Mouse (Mus musculus): Measurements from ENCODE around the gene Rbbp4. TPM values are rescaled to one million over a fixed set of nuclear protein-coding genes. Genes with fewer than 3 reads are reported as not detected.

Rbbp4 gene
- polyA plus RNA-seq, 1 experiment = 60.0 TPM

DNA sequence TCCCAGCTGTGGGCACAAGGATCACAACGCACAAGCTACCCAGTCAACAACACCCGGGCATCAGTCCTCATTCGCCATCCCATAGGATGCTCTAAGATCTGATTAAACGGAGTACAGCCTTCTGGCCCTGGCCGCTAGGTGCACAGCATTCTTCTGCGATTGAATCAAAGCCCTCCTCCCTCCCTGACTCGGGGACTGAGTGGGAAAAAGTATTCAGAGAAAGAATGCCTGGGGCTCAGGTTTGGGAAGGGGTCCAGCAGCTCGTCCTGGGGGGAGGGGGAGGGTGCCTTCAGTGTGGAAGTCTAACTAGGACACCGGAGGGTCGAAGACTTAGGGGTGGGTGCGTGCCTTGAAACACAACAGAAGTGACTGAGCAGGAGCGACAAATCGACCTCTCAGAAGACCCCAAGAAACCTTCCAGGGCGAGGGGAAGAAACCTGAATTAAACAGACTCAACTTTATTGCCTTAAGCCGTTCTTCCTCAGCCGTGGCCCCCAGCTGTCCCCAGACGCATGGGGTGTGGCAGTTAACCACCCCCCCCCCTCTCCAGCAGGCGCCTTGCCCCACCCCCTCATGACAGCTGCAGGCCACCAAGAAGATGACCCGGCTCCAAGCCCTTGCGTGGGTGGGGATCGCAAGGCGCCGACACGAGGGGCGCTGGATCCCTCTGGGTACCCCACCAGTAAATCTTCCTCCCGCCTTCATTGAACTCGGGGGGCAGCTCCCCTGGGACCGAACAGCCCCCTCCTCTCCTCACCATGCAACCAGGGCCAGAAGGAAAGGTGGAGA lies 48.3 kb downstream of the Rbbp4 start:
- TF ChIP-seq GATA1 (IDR thresholded peaks at IDR 0.05; ENCODE audit: low read length) = no peak

DNA sequence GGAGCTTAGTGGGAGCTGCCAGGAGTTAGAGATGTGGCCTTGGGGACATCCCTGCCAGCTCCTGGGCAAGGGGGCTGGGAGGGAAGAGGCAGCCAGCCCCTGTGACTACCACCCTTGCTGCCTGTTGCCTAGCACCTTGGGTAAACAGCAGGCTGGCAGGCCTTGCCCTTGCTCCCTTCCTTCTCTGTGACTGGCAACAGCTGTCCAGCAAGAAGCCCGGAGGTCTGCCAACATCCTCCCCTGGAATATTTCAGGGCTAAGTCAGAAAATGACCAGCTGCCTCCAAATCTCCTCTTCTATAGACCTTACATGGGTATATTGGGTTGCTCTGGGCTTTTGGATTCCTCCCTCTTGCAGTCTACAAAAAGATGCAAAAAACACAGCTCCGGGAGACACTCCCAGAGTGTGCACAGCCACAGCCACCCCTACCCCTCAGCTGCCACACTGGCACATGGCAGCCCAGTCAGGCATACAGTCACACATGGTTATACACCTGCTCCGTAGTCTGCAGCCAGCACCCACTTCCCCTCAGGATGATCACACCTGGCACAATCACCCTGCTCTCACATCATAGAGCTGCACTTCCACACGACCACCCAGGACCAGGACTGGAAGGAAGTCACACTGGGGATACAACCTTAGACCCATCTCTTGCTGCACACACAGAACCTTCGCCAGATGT lies 49.0 kb downstream of the Rbbp4 start:
- no peak for TF ChIP-seq GATA1 (IDR thresholded peaks at IDR 0.05; ENCODE audit: low read length)

DNA sequence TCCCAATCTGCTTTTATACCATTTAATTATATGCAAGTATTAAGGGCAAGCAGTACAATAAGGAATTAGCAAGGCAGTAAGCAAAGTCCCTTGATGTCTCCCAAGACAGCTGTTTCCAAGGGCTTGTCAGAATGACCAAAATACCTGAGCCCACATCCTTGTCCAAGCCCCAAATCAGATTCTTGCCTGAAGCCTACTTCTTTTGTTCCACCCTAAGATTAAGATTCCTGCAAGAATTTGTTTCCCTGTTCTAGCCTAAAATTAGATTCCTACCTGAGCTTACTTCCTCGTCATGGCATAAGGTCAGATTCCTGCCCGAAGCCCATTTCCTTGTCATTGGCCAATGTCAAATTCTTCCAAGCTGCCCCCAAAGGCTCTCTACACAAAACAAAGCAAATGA lies 50.5 kb downstream of the Rbbp4 start:
- no peak for TF ChIP-seq GATA1 (IDR thresholded peaks at IDR 0.05; ENCODE audit: low read length)

DNA sequence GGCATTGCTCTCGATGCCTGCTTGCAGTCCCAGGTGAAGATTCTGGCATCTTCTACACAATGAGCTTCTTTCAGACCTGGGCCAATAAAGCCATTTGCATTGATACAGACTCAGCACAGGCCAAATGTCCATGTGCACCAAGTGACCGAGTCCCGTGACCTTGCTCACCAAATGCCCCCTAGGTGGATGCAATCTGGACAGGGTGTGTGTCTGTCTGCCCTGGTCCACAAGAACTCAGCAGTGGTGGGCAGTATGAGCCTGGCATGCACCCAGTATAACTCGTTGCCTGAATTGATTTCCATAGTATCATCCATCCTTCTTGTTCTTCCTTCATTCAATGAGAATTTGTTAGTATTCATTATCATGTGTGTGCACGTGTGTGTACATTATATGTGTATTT lies 51.9 kb downstream of the Rbbp4 start:
- TF ChIP-seq GATA1 (IDR thresholded peaks at IDR 0.05; ENCODE audit: low read length) = no peak

DNA sequence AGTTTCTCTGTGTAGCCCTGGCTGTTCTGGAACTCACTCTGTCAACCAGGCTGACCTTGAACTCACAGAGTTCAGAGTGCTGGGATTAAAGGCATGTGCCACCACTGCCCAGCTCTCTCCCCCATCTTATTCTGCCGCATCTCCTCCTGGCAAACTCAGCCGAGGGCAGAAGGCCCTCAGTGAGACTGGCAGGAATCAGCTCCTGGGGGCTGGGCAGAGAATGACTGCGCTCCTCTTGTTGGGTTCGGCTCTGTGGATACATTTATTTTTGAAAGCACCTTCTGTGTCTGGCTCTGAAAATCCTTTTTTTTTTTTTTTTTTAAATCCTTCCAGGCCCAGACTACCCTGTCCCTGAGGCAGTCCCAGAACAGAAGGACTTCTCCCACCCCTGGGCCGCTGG lies 52.4 kb downstream of the Rbbp4 start:
- TF ChIP-seq GATA1 (IDR thresholded peaks at IDR 0.05; ENCODE audit: low read length) = no peak

DNA sequence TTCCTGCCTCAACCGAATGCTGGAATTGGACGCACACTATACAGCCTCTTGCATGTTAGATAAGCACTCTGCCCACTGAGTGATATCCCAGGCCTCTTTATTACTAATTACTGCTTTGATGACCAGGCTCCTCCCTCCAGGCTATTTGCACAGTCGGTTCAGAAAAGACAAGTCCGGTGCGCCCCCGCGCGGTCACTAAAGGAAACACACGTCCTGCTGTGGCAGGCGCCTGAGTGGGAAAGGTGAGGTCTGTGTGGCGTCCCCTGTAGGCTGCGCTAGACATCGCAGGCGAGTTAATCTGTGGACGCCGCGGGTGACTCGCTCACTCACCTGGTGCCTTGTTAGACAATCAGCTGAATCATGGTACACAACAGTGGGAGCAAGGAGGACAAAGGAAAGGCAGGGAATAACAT lies 58.7 kb downstream of the Rbbp4 start:
- TF ChIP-seq GATA1 (IDR thresholded peaks at IDR 0.05; ENCODE audit: low read length) = peak; percentile 14

DNA sequence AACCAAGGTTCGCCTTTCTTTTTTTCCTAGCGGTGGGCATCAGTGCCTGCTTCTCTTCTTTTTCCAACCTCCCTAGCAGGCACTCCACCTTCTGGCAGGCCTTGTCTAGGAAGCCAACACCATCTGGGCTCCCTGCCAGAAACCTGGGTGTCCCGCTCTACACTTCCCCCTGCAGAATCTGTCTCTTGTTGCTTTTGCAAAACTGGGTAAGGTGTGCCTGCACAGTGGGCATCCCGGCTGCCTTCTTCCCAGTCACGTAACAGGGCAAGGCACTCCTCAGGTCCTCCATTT lies 62.5 kb downstream of the Rbbp4 start:
- no peak for TF ChIP-seq GATA1 (IDR thresholded peaks at IDR 0.05; ENCODE audit: low read length)

DNA sequence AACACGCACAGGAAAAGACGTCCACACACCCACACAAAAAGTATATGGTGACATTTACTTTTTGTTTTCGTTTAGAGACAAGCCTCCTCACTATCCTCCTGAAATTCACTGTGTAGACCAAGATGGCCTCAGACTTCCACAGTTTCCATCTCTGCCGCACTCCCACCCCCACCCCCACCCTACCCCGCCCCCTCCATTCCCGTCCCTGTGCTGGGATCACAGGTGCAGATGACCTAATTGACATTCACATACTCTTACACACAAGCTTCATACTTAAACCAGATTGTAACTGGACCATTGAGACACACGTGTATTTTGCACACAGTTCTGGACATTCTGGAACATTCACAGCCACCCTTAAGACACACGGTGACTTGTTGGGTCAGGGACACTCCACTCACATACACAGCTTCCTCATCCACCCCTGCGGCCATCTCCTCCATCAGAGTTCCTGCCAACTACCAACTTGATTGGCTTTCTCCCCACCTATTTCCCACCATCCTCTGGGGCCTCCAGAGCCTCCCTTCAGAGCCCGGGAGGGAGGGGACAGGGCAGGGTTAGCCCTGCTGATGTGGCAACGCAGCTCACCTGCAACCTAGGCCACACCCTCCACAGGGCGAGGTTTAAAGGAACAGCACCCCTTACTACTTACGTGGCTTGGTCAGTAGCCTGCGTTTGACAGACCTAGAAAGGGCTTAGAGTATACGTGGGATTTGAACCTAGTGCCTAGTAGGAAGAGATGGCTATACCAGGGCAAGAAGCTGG lies 63.0 kb downstream of the Rbbp4 start:
- no peak for TF ChIP-seq GATA1 (IDR thresholded peaks at IDR 0.05; ENCODE audit: low read length)

DNA sequence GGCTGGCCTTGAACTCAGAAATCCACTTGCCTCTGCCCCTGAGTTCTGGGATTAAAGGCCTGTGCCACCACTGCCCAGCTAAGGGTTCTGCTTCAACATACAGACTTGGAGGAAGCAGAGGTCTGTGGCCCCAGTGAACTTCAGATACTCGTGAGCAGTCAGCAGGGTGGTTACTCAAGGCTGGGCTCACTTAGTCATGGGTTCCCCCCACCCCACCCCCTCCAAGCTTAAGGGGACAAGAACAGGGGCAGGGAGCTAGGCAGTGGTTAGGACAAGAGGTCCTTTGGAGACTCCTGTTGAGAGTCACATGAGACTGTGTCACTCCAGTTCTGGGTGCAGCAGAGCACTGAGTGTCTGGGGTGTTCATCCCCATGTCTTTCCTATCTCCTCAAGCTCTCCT lies 66.5 kb downstream of the Rbbp4 start:
- TF ChIP-seq GATA1 (IDR thresholded peaks at IDR 0.05; ENCODE audit: low read length) = no peak

DNA sequence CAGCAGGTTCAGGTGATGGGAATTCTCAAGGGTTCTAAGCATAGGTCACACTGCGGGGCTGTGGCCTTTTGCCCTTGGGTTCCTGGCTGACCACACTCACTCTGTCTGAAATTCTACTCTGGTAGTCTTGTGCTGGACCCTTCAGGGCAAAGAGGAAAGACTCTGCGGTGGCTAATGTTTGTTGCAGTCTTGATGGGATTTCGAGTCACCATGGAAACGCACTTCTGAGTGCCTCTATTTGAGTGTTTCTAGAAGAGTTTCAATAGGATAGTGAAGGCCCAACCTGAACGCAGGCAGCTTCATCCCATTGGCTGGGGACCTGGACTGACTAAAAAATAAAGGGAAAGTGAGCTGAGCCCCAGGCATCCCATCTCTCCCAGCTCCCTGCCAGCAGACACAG lies 68.3 kb downstream of the Rbbp4 start:
- TF ChIP-seq GATA1 (IDR thresholded peaks at IDR 0.05; ENCODE audit: low read length) = no peak

DNA sequence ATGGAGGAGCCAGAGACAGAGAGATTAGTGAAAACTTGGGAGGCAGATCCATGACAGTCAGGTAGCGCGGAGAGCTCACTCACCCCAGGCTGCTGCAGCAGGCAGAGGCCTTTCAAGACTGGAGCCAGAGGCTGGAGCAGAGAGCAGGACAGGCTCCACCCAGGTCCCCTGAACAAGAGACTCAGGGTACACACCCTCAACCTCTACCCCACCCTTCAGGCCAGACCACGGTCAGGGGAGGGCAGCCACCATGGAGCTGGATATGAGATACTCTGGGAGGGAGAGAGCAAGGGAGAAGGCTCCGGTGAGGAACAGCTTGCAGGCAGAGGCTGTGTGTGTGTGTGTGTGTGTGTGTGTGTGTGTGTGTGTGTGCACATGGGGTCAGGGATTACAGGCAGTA lies 69.0 kb downstream of the Rbbp4 start:
- no peak for TF ChIP-seq GATA1 (IDR thresholded peaks at IDR 0.05; ENCODE audit: low read length)

DNA sequence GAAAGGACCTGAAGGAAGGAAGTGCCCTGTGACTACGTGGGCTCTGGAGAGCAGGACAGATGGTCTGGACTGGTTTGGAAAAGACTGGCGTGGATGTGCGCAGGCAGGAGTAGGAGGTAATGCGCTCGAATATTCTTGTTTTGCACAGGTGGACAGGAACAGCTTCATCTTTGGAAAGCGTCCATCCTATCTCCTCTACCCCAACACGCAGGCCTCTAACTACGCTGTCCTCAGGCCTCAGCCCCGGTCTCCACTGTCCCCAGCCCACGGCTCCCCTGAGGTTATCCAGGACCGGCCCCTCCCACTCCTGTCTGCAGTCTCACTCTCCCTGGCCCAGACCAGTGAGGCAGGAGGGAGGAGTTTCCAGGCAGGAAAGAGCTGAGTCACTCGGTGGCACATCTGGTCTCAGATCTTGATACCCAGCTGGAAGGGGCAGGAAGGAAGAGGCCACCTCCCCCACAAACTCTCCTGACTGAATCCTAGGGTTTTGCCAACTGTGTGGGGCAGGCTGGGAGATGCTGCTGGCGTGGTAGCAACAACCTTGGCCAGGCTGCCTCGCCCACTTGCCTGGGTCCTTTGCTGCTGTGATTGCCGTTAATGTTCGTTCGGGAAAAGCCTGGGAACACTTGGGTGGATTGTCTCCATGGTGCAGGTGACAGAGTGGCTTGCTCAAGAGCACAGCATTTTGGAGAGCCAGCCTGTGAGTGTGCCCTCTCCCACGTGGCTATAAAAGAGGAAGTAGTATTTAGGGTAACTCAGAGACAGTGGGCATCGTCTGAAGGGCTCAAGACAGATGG lies 71.7 kb downstream of the Rbbp4 start:
- peak; percentile 49 for TF ChIP-seq GATA1 (IDR thresholded peaks at IDR 0.05; ENCODE audit: low read length)

DNA sequence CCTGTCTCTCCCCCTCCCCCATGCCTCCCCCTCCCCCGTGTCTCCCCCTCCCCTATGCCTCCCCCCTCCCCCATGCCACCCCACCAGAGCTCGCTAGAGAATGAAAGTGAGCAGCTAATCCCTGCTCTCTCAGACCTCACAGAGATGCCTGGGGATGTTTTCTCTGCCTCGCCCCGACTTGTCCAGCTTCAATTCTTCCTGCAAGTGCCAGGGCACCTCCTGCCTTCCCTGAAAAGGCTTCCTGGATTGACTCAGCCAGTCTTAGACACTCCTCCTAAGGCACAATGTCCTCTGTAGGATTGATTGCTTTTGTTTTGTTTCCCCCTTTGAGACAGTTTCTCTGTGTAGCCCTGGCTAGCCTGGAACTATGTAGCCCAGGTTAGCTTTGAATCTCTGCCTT lies 74.0 kb downstream of the Rbbp4 start, which contains the start of gene C77080:
Gene C77080 (minus strand): TSS at position 209 of the 400 bp plus-strand sequence.
- no peak for TF ChIP-seq GATA1 (IDR thresholded peaks at IDR 0.05; ENCODE audit: low read length)

DNA sequence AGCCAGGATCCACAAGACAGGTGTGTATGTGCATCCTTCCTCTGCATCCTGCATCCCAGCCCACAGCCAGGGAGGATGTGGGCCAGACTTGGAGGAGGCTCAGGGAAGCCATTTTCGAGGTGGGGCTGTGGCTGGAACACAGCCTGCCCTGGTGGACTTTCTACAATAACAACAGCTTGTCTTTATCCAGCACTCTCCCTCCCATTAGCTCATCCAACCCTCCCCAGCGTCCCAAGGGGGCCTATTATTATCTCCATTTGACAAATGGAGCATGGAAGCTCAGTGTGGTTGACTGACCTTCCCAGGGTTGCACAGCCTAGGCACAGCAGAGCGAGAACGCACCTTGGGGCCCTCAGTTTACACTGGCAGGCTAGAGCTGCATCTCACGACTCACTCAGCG lies 74.5 kb downstream of the Rbbp4 start:
- no peak for TF ChIP-seq GATA1 (IDR thresholded peaks at IDR 0.05; ENCODE audit: low read length)

DNA sequence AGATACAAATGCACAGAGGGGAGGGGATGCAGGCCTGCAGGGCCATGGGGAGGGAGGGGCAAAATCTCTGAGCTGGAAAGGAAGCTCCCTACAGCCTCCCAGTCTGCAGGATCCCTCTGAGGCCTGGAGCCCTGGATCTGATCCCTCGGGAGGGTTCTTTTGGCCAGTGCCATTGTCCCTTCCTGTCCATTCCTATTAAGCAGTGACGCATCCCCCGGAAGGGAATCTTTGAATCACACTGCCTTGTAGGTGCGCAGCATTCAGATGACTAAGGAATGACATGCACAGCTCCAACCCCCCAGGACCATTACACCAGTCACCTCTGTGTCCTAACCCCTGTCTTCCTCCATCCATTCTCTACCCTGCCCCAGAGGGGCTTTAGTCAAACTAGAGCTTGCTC lies 76.1 kb downstream of the Rbbp4 start:
- no peak for TF ChIP-seq GATA1 (IDR thresholded peaks at IDR 0.05; ENCODE audit: low read length)

Other genes starting within 250 kb of the Rbbp4 start
- not detected in 2 replicates for gene Tmem54, start 229.8 kb downstream of the Rbbp4 start, polyA plus RNA-seq (2012)
- gene Hpca, start 213.3 kb downstream of the Rbbp4 start, polyA plus RNA-seq (2012) = not detected in 2 replicates
- gene Fndc5, start 198.4 kb downstream of the Rbbp4 start, polyA plus RNA-seq (2012) = 0.19 and 0.56 TPM in 2 replicates
- 3.1 and 4.0 TPM in 2 replicates for gene S100pbp, start 145.6 kb downstream of the Rbbp4 start, polyA plus RNA-seq (2012)
- 59.1 and 88.4 TPM in 2 replicates for gene Yars, start 145.6 kb downstream of the Rbbp4 start, polyA plus RNA-seq (2012)
- 85.3 and 86.0 TPM in 2 replicates for gene C77080, start 74.0 kb downstream of the Rbbp4 start, polyA plus RNA-seq (2012)
- gene Sync, start 47.8 kb downstream of the Rbbp4 start, polyA plus RNA-seq (2012) = 0.30 and 0.36 TPM in 2 replicates
- gene Zbtb8os, start 325 bp upstream of the Rbbp4 start, polyA plus RNA-seq (2012) = 1.6 and 2.5 TPM in 2 replicates
- gene Zbtb8a, start 42.7 kb upstream of the Rbbp4 start, polyA plus RNA-seq (2012) = 1.4 and 1.6 TPM in 2 replicates
- not detected in 2 replicates for gene Zbtb8b, start 105.5 kb upstream of the Rbbp4 start, polyA plus RNA-seq (2012)
- gene Bsdc1, start 126.2 kb upstream of the Rbbp4 start, polyA plus RNA-seq (2012) = 33.0 and 35.8 TPM in 2 replicates
- gene Tssk3, start 155.7 kb upstream of the Rbbp4 start, polyA plus RNA-seq (2012) = not detected in 2 replicates
- gene Fam229a, start 155.8 kb upstream of the Rbbp4 start, polyA plus RNA-seq (2012) = 0.29 and 0.37 TPM in 2 replicates
- 53.1 and 74.7 TPM in 2 replicates for gene Marcksl1, start 178.2 kb upstream of the Rbbp4 start, polyA plus RNA-seq (2012)
- 64.1 and 71.1 TPM in 2 replicates for gene Hdac1, start 207.3 kb upstream of the Rbbp4 start, polyA plus RNA-seq (2012)
- gene Lck, start 238.3 kb upstream of the Rbbp4 start, polyA plus RNA-seq (2012) = 2.6 TPM in 2 replicates
- not detected in 2 replicates for gene Fam167b, start 243.2 kb upstream of the Rbbp4 start, polyA plus RNA-seq (2012)

Measured in G1E-ER4 (cell line).